Mouse (Mus musculus) cerebellum, postnatal 36 days (tissue): ENCODE results near the gene Thap11.

Experiments
- DNase-seq, 2 experiments: peaks; one replicate each; pipeline ENCODE4 v3.0.0; 2021 to 2022; ENCODE audit warnings: mixed read lengths in 2 of 2

Gene Thap11

DNA sequence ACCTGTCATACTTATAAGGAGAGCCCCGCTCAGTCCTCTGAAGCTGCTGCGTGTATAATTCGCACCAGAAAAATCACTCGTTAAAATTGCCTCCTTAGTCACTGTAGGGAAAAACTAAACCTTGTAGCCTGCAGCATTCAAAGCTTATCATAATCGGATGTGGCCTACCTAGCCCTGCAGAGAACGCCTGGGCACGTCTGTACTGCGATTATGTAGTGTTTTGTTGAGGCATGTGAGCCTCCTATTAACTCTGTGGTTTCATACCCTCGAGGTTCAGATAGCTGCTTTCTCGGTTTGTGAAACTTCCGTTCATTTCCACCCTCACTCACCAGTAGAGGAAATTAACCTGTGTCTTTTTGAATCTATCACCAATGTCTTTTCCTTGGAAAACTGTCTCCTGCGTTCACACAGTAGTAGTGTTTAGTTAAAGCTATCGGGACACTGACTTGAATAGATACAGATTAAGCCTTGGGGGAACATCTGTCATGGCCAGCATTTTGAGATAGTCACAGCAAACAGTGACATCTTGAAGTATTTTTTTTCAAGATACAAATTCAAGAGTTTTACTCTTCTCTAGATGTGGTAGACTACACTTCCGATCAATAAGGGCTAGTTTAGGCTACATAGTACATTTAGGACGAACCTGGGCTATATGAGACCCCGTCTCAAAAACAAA, 46.1 kb downstream of the Thap11 start:
- DNase-seq, result no peak
